Mouse (Mus musculus) myocyte (in vitro differentiated cells): ENCODE results near the gene Slc34a2.

ENCODE experiments used
- CEBPB ChIP-seq: IDR thresholded peaks from 2 replicates; pipeline ENCODE4 v1.6.1; 2011; ENCODE audit warnings: mild to moderate bottlenecking, moderate library complexity; ENCODE audit not compliant: poor library complexity, insufficient read depth, severe bottlenecking
- POLR2A ChIP-seq: IDR thresholded peaks from one replicate; pipeline ENCODE4 v1.6.1; 2011; ENCODE audit warnings: low read depth, mild to moderate bottlenecking, control low read depth, moderate library complexity; ENCODE audit not compliant: insufficient read length
- REST ChIP-seq: IDR thresholded peaks from one replicate; pipeline ENCODE4 v1.6.1; 2011; ENCODE audit warnings: mild to moderate bottlenecking, control low read depth, moderate library complexity; ENCODE audit not compliant: insufficient read depth, insufficient read length
- TCF3 ChIP-seq: IDR thresholded peaks from one replicate; pipeline ENCODE4 v1.6.1; 2011; ENCODE audit warnings: low read depth, control low read depth; ENCODE audit not compliant: insufficient read length

- TF ChIP-seq CEBPB (no peak), TCF3 (no peak), POLR2A (no peak), REST (no peak)
Measured at GRCm38 (mm10) chr5:53050963-53051362, 13.1 kb downstream of the Slc34a2 start.
